Comparison of ENCODE assay signal across 2 mouse cellular contexts in genomic region chr2:180743321-180743720, GRCm38 (mm10).
TF ChIP-seq lines count a peak whose summit lies in the region.

No protein-coding gene starts in this region.

TF ChIP-seq in ES-E14, 5 proteins besides CTCF, POLR2A, EP300 and RAD21:
- TF ChIP-seq HCFC1 (IDR thresholded peaks at IDR 0.05; ENCODE audit: borderline replicate concordance, insufficient read depth, low read length) (no peak), MAFK (IDR thresholded peaks at IDR 0.05; ENCODE audit: insufficient read depth, low read depth, low read length) (peak; percentile 55; the same call in 1 of the 2 replicates)
TF ChIP-seq in ES-E14: peak in this region for 1.

TF ChIP-seq in MEL, 35 proteins besides CTCF, POLR2A, EP300 and RAD21:
- TF ChIP-seq TAL1 (IDR thresholded peaks at IDR 0.05; ENCODE audit: low read length) (no peak), SMC3 (IDR thresholded peaks at IDR 0.05; ENCODE audit: low read depth, low read length) (peak; percentile 13; the same call in 1 of the 2 replicates)
